Mouse (Mus musculus) liver, postnatal 0 days (tissue): ENCODE results near the gene 1700013F07Rik.

Experiments used
- CTCF ChIP-seq: sonication (generic); IDR thresholded peaks from 2 replicates; pipeline ENCODE4 v1.5.1; 2016; ENCODE audit warnings: antibody characterized with exemption, low read depth
- EP300 ChIP-seq: IDR thresholded peaks from 2 replicates; pipeline ENCODE4 v1.6.1; 2016; ENCODE audit warnings: antibody characterized with exemption, low read depth, mild to moderate bottlenecking

DNA sequence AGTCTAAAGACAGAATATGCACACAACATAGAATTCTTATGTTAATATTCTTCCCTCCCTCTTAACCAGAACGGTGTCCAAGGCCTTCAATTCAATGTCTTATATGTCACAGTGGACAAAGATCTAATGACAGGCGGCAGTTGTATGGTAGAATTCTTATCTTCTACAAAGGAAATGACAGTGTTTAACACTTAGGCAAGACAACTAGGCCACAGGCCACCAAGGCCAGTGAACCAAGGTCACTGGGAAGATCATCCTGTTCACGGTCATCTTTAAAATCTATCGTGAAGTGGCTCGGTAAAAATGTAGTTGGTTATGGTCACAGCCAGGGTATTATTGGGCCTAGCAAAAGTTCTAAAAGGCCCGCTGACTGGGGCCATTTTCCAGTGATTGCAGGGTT lies at the start of gene 1700013F07Rik:
- TF ChIP-seq CTCF (no peak), EP300 (no peak)
